In the genomic region with DNA sequence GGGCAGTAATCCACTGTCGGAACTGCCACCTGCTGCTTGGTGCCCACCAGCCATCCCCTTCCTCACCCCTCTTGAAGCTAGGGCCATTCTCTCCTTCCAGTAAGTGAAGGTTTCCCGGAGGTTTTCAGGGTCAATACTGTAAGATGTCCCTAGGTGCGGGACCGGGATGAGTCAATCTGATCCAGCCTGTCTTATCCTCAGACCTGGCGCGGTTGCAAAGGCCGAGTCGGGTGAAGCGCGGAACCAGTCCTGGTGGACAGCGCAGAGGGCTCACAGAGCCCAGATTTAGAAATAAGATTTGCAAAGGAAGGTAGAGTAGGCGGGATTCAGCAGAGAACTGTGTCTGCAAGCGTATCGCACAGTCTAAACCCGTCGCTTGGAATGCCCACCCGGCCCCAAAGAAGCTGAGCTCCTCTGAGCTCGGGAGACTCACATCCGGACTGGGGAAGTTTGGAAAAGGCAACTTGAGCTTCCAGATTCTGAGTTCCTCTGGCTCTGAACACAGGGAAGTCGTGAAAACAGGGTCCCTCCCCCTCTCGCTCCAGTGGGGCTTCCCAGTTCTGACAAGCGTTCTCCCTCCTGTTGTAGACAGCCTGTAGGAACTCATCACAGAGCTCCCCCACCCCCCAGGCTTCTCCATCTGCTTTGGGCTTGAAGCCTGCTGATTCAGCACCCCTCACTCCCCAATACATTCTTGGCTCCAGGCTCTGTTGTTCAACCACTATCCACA, we compare ENCODE assay signal across 8 mouse cellular contexts. TPM values are rescaled to one million over a fixed set of nuclear protein-coding genes. Genes with fewer than 3 reads are reported as not detected.
DNase-seq lines count a peak whose midpoint lies in the region; ATAC-seq and TF ChIP-seq lines count a peak whose summit lies in the region.

No protein-coding gene starts in this region.

- no peaks in the 10 kb centered on the region for H3K36me3 ChIP-seq in myocyte (ENCODE audit: control insufficient read depth, insufficient read depth)

- no peaks in the 10 kb centered on the region for H3K79me2 ChIP-seq in myocyte (ENCODE audit: control insufficient read depth, insufficient read depth)

- no peak overlapping the region for H3ac ChIP-seq in myocyte (ENCODE audit: control insufficient read depth, insufficient read length)

- peak overlapping the region; percentile 32 for H3K4me3 ChIP-seq in myocyte

- TF ChIP-seq POLR2A in myocyte (IDR thresholded peaks at IDR 0.05; ENCODE audit: insufficient read length, low read depth): no peak

- peak; percentile 67 for DNase-seq in kidney, postnatal 10 days
- DNase-seq in kidney, adult 9 months: no peak
- peak; percentile 82 for DNase-seq in brain, adult 2 months (ENCODE audit: low read depth, low spot score)
- DNase-seq in frontal cortex, postnatal 14 days (ENCODE audit: low spot score in 2 of 2): peak; percentile 57 to 60
- DNase-seq in layer of hippocampus, adult 9-11 months: peak; percentile 88
- DNase-seq in testis, postnatal 10 days (ENCODE audit: low spot score): no peak

- H3K27me3 ChIP-seq in myocyte (ENCODE audit: control insufficient read depth, insufficient read depth, insufficient read length): peaks cover 97% of the 10 kb centered on the region

- H3K4me2 ChIP-seq in myocyte (ENCODE audit: low read depth): peak overlapping the region; percentile 100

- ATAC-seq in megakaryocyte-erythroid progenitor cell, adult 5-6 weeks (replicated peaks; ENCODE audit: low FRiP score, low TSS enrichment, poor library complexity, severe bottlenecking): no peak

TF ChIP-seq in myocyte, 11 proteins besides CTCF, POLR2A, EP300 and RAD21:
- TF ChIP-seq REST (IDR thresholded peaks at IDR 0.05; ENCODE audit: insufficient read depth, insufficient read length): no peak
- TF ChIP-seq USF1 (IDR thresholded peaks at IDR 0.05; ENCODE audit: low read depth): no peak
- no peak for TF ChIP-seq POLR2AphosphoS2 (IDR thresholded peaks at IDR 0.05; ENCODE audit: insufficient read length, low read depth)
- TF ChIP-seq MYOD1 (IDR thresholded peaks at IDR 0.05; ENCODE audit: control insufficient read depth in 1 of 3, insufficient read length in 2 of 3, low read depth in 2 of 3): no peak
- no peak for TF ChIP-seq MYOG (IDR thresholded peaks at IDR 0.05; ENCODE audit: control insufficient read depth in 1 of 3, insufficient read depth in 1 of 3, insufficient read length in 2 of 3, low read depth in 2 of 3)
- TF ChIP-seq TCF12 (IDR thresholded peaks at IDR 0.05; ENCODE audit: insufficient read depth, poor library complexity, severe bottlenecking): no peak
- TF ChIP-seq MAX (IDR thresholded peaks at IDR 0.05; ENCODE audit: low read depth): no peak
- TF ChIP-seq E2F4 (IDR thresholded peaks at IDR 0.05; ENCODE audit: insufficient read depth): no peak
- no peak for TF ChIP-seq TCF3 (IDR thresholded peaks at IDR 0.05; ENCODE audit: insufficient read length, low read depth)
TF ChIP-seq in myocyte: peak in this region for 0.

RNA-seq across cellular contexts. Expression of a gene that starts 0.6 kb away (rescaled TPM):
- 0.17 TPM for polyA plus RNA-seq in myocyte (2012; fragmentation: generic; extraction: Trizol)
- total RNA-seq in megakaryocyte-erythroid progenitor cell, adult 5-6 weeks (2014; fragmentation: Nextera tagmentation): not detected in 2 replicates
- not detected in 2 replicates for total RNA-seq in megakaryocyte-erythroid progenitor cell, adult 5-6 weeks (2017)

RNA-seq across cellular contexts. Expression of a gene that starts 26.5 kb away (rescaled TPM):
- polyA plus RNA-seq in myocyte (2012; fragmentation: generic; extraction: Trizol): 99.1 TPM
- total RNA-seq in megakaryocyte-erythroid progenitor cell, adult 5-6 weeks (2014; fragmentation: Nextera tagmentation): 59.7 and 60.4 TPM in 2 replicates
- 23.4 and 35.3 TPM in 2 replicates for total RNA-seq in megakaryocyte-erythroid progenitor cell, adult 5-6 weeks (2017)

Comparison
In these comparisons a context has a peak if more than half of its experiments do, and no peak if none do; other contexts are left out.
1. DNase-seq: peak in kidney, postnatal 10 days (single experiment), brain, adult 2 months (single experiment), frontal cortex, postnatal 14 days (2 of 2) and layer of hippocampus, adult 9-11 months (single experiment); none in kidney, adult 9 months (single experiment) and testis, postnatal 10 days (single experiment).